Mouse (Mus musculus): Measurements from ENCODE around the gene Dnaaf1.

The Dnaaf1 gene
- long read RNA-seq, experiment 1, result 0 reads
- long read RNA-seq, experiment 2, result 0 reads

- intact Hi-C loops (cut with DNase I), result no loop called here
Observed at GRCm38 (mm10) chr8:119574437-119575365, at the start of gene Dnaaf1, which contains the start of gene Hsdl1. TSS of gene Dnaaf1 (plus strand) at chr8:119575235. TSS of gene Hsdl1 (minus strand) at chr8:119575183.

GRCm38 (mm10) chr8:119528762-119529161 lies 46.3 kb upstream of the Dnaaf1 start:
- intact Hi-C loops (cut with DNase I), result no loop called here

DNA sequence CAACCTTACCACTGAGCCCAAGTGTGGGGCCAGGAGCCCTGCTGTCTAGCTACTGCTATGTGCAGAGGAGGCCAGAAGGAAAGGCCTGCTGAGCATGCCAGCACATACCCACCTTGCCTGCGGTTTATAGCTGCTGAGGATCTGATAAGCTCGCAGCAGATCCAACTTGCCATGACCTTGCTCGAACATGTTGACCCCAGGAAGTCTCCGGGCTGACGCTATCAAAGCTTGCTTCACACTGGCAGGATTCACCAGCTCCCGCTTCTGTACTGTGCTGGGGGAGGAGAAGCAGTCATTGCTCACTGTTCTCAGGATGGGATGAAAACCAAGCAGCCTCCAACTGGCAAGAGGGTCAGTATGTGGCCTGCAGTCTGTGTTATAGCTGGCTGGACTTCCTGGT lies 44.1 kb upstream of the Dnaaf1 start:
- intact Hi-C loops (cut with DNase I), result no loop called here

DNA sequence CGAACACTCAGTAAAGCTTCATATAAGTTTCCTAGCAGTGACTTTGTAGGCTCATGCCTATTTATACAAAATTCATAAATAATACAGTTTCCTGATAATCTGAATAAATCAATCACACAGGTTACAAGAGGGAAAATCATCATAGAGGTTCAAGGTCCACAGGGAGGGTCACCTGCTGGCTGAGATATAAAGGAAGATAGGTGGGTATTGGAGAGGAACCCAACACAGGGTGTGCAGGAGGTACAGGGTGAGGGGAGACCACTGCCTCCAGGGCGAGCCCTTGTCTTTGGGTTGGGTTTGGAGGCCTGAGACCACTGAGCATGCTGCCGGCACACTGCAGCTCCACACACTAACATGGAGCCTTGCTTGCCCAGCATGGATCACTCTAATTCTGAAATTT lies 43.6 kb upstream of the Dnaaf1 start:
- intact Hi-C loops (cut with DNase I), result no loop called here

- intact Hi-C loops (cut with DNase I), result no loop called here
Observed at GRCm38 (mm10) chr8:119531973-119532372, 43.1 kb upstream of the Dnaaf1 start.

DNA sequence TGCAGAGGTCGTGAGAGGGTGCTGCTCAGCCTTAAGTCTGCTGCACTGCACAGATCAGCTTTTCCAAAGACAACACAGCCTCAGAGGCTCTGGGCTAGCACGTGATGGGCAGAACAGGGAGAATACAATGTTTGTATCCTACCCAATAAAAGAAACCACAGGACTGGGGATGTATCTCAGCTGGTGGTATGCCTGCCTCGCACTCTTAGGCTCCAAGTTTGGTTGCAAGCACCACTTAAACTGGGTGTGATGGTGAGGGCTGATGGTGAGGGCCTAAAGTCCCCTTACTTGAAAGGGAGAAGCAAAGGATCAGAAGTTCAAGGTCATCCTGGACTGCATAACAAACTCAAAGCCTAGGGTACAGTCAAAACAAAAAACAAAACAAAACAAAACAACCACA lies 30.4 kb upstream of the Dnaaf1 start:
- intact Hi-C loops (cut with DNase I), result no loop called here

GRCm38 (mm10) chr8:119545180-119545579 lies 29.9 kb upstream of the Dnaaf1 start:
- intact Hi-C loops (cut with DNase I), result no loop called here

GRCm38 (mm10) chr8:119545791-119546190 lies 29.2 kb upstream of the Dnaaf1 start:
- intact Hi-C loops (cut with DNase I), result no loop called here

DNA sequence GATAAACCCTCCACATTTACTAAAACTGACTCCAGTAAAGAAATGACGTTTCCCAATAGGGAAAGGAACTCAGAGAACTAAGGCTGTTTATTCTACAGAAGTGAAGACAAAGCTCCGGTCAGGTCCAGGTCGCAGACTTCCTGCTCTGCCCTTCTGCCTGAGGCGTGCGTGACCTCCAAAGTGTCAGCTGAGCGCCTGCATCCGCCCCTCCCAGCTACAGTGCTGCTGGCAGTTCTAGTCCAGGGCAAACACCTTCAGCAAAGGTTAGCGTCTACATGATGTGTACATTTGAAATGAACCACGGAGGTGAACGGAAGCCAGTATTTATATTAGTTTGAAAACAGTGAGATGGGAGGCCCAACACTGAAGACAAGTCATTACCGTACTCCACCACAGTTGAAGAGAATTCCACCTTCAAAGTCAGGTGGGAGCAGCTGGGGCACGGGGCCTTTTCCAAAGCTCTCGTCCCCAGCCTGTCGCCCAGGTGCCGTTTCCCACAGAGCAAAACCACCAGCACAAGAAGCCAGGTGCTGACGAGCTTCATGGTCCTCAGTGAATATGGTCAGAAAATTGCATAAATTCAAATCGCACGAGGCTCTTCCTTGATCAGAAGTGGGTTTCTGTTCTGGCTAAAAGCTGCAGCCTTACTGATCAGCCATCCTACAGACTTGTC lies 27.9 kb upstream of the Dnaaf1 start:
- intact Hi-C loops (cut with DNase I), result no loop called here

- intact Hi-C loops (cut with DNase I), result no loop called here
Observed at GRCm38 (mm10) chr8:119548560-119549113, 26.4 kb upstream of the Dnaaf1 start.

- intact Hi-C loops (cut with DNase I), result no loop called here
Observed at GRCm38 (mm10) chr8:119552967-119553366, 22.1 kb upstream of the Dnaaf1 start.

DNA sequence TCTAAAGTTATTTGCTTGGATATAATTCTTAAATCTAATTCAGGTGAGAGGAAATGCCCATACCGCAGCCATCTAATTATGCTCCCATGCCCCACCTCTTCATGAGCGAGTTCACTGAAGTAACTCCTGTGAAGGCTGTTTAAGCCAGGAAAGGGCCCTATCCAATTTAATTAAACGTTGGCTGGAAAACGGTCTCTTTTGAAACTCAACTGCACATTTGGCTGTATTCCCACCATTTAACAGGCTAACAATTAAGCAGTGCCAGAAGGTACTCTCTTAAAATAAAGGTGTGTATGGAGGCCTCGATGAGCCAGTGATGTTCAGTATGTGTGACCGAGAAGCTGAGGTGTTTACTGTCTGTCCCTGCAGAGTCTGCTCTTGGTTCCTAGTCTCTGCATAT lies 19.2 kb upstream of the Dnaaf1 start:
- intact Hi-C loops (cut with DNase I), result no loop called here

GRCm38 (mm10) chr8:119557132-119557531 lies 17.9 kb upstream of the Dnaaf1 start:
- intact Hi-C loops (cut with DNase I), result no loop called here

DNA sequence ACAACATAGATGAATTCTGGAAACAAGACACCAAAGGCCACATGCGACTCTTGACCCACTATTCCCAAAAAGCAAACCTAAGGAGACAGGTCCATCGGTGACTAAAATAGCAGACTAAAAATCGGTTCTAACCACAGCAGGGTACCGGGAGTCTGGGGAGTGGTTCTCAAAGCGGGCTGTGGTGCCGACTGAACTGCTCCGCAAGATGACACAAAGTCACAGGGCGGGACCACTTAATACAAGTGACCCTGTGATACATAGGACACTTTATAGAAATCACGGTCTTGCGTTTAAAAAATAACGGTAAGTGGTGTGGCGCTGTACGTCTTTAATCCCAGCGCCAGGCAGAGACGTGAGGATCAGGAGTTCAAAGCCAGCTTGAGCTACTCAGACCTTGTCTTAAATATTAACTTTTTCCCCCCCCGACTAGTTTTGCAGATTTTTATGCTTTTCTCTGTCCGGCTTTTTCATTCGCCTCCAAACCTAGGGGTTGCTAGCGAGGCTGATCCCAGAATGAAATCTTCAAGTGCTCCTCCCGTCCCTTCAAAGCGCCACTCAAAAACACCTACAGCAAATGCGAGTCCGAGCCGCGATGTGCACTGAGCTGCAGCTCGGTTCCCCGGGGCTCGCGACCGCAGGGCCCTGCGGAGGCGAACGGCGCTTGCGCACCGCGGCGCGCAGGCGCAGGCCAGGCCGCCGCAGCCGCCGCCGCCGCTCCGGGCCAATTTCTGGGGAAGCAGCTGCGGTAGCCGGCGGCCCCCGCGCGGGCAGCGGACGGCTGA lies 17.0 kb upstream of the Dnaaf1 start:
- intact Hi-C loops (cut with DNase I), result no loop called here

DNA sequence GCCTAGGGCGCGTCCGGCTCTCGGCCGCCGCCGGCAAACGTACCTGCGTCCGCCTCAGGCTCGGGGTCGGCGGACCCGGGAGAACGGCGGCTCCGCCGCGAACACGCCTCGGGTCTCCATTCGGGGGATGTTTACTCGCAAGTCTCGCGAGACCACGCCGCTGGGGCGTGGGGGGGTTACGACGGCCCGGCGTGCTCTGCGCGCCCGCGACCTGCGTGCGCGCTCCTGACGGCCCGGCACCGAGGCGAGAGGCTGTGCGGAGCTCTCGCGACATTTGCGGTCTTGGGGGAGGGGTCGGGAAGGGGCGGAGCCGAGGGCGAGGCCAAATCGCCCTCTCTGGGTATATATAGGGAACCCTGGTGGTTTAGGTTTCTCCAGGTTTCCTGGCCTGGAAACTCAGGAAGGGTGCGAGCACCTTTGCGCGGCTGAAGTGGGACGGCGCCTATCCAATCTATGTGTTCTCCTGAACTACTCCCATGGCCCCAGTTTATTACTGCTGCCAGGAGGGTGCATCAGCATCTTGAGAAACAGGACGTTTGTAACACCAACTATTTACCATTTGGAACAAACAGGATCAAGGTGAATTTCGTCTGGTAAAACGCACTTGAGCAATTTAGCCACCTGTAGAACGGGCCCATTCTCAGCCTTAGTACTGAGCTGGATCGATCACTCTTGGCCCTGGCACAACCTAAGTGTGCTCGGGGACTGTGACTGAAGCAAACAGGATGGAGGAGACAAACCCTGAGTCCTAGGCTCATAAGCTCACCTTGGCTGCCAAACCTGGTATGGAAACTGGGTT lies 16.2 kb upstream of the Dnaaf1 start, which contains the start of gene Mbtps1:
Gene Mbtps1, minus strand, starts transcription at position 133 of the 799 bp plus-strand sequence.
- intact Hi-C loops (cut with DNase I), result no loop called here

- intact Hi-C loops (cut with DNase I), result no loop called here
Observed at GRCm38 (mm10) chr8:119559402-119559720, 15.7 kb upstream of the Dnaaf1 start.

- intact Hi-C loops (cut with DNase I), result no loop called here
Observed at GRCm38 (mm10) chr8:119563849-119564251, 11.2 kb upstream of the Dnaaf1 start.

DNA sequence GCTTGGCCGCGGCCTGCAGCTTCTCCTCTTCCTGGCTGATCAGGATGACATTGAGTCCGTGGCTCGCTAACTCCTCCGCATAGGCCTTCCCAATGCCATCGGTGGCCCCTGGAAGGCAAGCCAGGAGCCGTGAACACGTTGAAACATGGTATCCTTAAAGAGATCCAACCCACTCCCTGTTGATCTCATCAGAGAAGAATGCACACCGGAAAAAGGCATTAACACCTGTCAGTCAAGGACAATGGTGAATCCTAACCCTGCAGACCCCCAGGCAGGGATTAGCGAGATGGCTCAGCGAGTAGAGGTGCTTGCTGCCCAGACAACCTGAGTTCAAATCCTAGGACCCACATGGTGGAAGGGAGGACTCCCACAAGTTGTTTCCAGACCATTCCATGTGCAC lies 8.7 kb upstream of the Dnaaf1 start:
- intact Hi-C loops (cut with DNase I), result no loop called here

GRCm38 (mm10) chr8:119568251-119568650 lies 6.8 kb upstream of the Dnaaf1 start:
- intact Hi-C loops (cut with DNase I), result no loop called here

- intact Hi-C loops (cut with DNase I), result no loop called here
Observed at GRCm38 (mm10) chr8:119568951-119569350, 6.1 kb upstream of the Dnaaf1 start.

DNA sequence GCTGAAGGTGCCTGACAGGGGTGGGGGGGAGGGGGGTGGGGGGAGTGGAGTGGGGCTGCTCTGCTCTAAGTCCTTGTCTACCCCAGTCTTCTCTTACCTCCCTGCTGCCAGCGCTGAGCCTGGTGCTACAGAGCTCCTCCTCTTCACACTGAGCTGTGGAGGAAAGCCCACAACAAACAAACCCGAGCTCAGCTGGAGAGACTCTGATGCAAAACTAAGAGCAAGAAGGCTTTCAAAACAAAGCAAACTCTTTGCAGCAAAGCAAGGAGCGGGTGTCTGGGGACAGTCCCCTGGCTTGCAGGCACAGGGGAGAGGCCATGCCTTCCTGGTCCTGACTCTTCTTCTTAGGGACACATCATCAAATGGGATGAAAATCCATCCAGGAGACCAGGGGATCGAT lies 5.2 kb upstream of the Dnaaf1 start:
- intact Hi-C loops (cut with DNase I), result no loop called here

Data from adrenal gland (tissue).